Mouse (Mus musculus): ENCODE measurements around the gene Rnase1. TPM values are rescaled to one million over a fixed set of nuclear protein-coding genes. Genes with fewer than 3 reads are reported as not detected.
"Not testable (repeated sequence)": the region's sequence is repeated elsewhere in the genome, so short reads cannot be mapped to it uniquely, and the experiment has no call there.

Rnase1 gene
- polyA plus RNA-seq, 1 experiment from 2014 or later = 2.1 TPM

DNA sequence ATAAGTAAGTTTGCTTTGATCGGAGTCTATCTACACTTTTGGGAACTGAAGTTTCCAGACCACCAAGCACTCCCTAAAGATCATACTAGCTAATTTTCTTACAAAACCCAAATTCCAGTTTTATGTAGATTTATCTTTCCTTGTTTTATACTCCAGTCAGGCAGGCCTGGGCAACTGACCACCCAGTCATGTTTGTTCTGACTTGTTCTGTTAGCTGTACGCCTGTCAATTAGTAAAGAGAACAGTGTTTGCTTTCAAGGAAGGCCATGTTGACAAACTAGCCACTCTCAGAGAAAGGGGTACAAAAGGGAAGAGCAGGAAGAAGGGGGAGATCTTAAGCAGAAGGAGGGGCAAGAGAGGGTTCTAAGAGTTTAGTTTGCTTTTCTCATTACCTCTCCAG is 42.2 kb downstream of the Rnase1 start:
- no peak overlapping the region for H3K4me2 ChIP-seq (ENCODE audit: low read depth, low read length)
- H3K36me3 ChIP-seq (ENCODE audit: control insufficient read depth, insufficient read depth) = no peaks in the 10 kb centered on the region
- no peak overlapping the region for H3K9ac ChIP-seq (ENCODE audit: low read depth, low read length)
- ATAC-seq (ENCODE audit: low read depth) = no peak
- no peak overlapping the region for H3K4me3 ChIP-seq (ENCODE audit: low read depth, low read length)
- peaks cover 8% of the 10 kb centered on the region for H3K4me1 ChIP-seq (ENCODE audit: control insufficient read depth, low read depth, low read length)
- H3K9me3 ChIP-seq (replicated peaks; ENCODE audit: control insufficient read depth, low read length) = no peaks in the 10 kb centered on the region
- 67% methylated on average over 2 of the region's 2 CpGs for WGBS (ENCODE audit: insufficient replicate concordance)
- no peaks in the 10 kb centered on the region for H3K27me3 ChIP-seq (ENCODE audit: control insufficient read depth, insufficient read depth, low read depth, low read length)
- H3K27ac ChIP-seq (ENCODE audit: low read length) = no peak overlapping the region

DNA sequence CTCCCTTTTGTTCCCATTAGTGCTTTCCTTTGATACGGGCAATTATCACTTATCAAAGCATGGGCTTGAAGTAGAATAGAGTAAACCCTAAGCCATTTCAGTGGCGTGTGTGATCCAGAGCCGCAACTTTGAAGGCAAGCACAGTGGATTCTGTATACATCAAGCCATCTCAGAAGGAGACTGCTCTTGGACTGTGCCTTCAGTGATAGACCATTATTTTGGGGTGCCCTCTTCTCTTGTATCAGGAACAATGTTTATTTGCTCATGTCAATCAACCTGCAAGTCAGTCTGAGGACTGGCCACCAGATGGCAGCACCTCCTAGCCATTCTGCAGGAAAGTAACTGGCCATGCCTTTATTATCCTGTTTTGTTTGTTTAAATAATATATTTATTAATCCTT is 43.4 kb downstream of the Rnase1 start:
- Histone ChIP-seq H3K27me3 (ENCODE audit: control insufficient read depth, insufficient read depth, low read depth, low read length) (no peaks in the 10 kb centered on the region), H3K9ac (ENCODE audit: low read depth, low read length) (no peak overlapping the region), H3K4me2 (ENCODE audit: low read depth, low read length) (no peak overlapping the region), H3K4me1 (ENCODE audit: control insufficient read depth, low read depth, low read length) (peaks cover 8% of the 10 kb centered on the region), H3K27ac (ENCODE audit: low read length) (no peak overlapping the region), H3K9me3 (replicated peaks; ENCODE audit: control insufficient read depth, low read length) (no peaks in the 10 kb centered on the region), H3K36me3 (ENCODE audit: control insufficient read depth, insufficient read depth) (no peaks in the 10 kb centered on the region), H3K4me3 (ENCODE audit: low read depth, low read length) (no peak overlapping the region)
- no peak for ATAC-seq (ENCODE audit: low read depth)
- 69% methylated on average over 3 of the region's 3 CpGs for WGBS (ENCODE audit: insufficient replicate concordance)

DNA sequence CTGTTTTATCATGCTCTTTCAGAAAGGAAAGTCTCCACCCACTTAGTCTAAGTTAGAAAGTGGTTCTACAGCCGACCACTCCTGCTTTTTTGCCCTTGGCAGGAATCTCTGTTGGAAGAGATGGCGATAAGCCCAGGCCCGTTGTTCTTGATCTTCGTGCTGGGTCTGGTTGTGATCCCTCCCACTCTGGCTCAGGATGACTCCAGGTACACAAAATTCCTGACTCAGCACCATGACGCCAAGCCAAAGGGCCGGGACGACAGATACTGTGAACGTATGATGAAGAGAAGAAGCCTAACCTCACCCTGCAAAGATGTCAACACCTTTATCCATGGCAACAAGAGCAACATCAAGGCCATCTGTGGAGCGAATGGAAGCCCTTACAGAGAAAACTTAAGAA is 45.3 kb downstream of the Rnase1 start:
- WGBS (ENCODE audit: insufficient replicate concordance) = 67% methylated on average over 9 of the region's 9 CpGs

DNA sequence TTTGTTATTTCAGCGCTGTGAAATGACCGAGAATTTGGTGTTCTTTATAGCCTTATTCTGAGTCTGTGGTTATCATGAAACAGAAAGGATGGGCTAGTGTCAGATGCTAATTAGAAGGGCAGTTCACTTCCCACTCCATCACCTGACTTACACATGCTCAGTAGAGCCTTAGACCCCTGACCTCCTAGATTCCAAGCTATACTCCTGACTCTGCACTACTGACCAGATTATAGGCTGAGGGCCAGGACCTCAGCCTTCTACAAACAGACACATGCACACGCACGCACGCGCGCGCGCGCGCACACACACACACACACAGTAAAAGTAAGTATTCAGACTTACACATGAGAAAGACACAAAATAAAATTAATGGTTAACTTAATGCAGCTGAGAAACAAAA is 47.7 kb downstream of the Rnase1 start:
- no peak for ATAC-seq (ENCODE audit: low read depth)
- Histone ChIP-seq H3K27ac (ENCODE audit: low read length) (no peak overlapping the region), H3K36me3 (ENCODE audit: control insufficient read depth, insufficient read depth) (no peaks in the 10 kb centered on the region), H3K27me3 (ENCODE audit: control insufficient read depth, insufficient read depth, low read depth, low read length) (no peaks in the 10 kb centered on the region), H3K9me3 (replicated peaks; ENCODE audit: control insufficient read depth, low read length) (no peaks in the 10 kb centered on the region), H3K4me1 (ENCODE audit: control insufficient read depth, low read depth, low read length) (peaks cover 9% of the 10 kb centered on the region), H3K9ac (ENCODE audit: low read depth, low read length) (no peak overlapping the region), H3K4me2 (ENCODE audit: low read depth, low read length) (no peak overlapping the region), H3K4me3 (ENCODE audit: low read depth, low read length) (no peak overlapping the region)
- WGBS (ENCODE audit: insufficient replicate concordance) = 86% methylated on average over 11 of the region's 11 CpGs

More for the DNA sequence above, 45.3 kb downstream of the Rnase1 start:
- no peak overlapping the region for H3K4me2 ChIP-seq (ENCODE audit: low read depth, low read length)
- no peaks in the 10 kb centered on the region for H3K9me3 ChIP-seq (replicated peaks; ENCODE audit: control insufficient read depth, low read length)
- no peaks in the 10 kb centered on the region for H3K36me3 ChIP-seq (ENCODE audit: control insufficient read depth, insufficient read depth)
- H3K4me1 ChIP-seq (ENCODE audit: control insufficient read depth, low read depth, low read length) = peaks cover 3% of the 10 kb centered on the region
- no peak overlapping the region for H3K27ac ChIP-seq (ENCODE audit: low read length)
- no peak overlapping the region for H3K4me3 ChIP-seq (ENCODE audit: low read depth, low read length)
- H3K27me3 ChIP-seq (ENCODE audit: control insufficient read depth, insufficient read depth, low read depth, low read length) = no peaks in the 10 kb centered on the region
- ATAC-seq (ENCODE audit: low read depth) = no peak
- H3K9ac ChIP-seq (ENCODE audit: low read depth, low read length) = no peak overlapping the region

DNA sequence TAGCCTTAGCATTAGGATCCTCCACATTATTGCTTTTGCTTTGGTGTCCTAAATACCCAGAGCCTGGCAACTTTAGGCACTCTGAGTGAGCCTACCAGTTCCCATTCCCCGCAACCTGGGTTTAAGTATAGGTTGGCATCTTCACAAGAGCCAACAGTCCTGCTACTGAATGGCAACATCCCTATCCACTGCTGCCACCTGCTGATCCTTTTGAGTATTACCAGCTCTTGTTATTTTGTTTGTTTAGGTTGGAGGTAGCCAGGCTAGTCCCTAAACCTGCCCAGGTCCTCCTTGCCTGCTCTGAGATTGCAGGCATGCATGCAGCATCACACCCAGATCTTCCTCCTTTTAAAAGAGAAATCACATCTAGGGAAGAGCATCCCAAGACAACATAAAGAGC is 48.3 kb downstream of the Rnase1 start:
- not testable (repeated sequence) for H3K9ac ChIP-seq (ENCODE audit: low read depth, low read length); H3K9me3 ChIP-seq (replicated peaks; ENCODE audit: control insufficient read depth, low read length); ATAC-seq (ENCODE audit: low read depth); H3K4me3 ChIP-seq (ENCODE audit: low read depth, low read length); H3K27me3 ChIP-seq (ENCODE audit: control insufficient read depth, insufficient read depth, low read depth, low read length); H3K4me1 ChIP-seq (ENCODE audit: control insufficient read depth, low read depth, low read length); H3K36me3 ChIP-seq (ENCODE audit: control insufficient read depth, insufficient read depth); H3K27ac ChIP-seq (ENCODE audit: low read length); H3K4me2 ChIP-seq (ENCODE audit: low read depth, low read length)
- WGBS (ENCODE audit: insufficient replicate concordance) = 29% methylated on average over 1 of the region's 1 CpGs

DNA sequence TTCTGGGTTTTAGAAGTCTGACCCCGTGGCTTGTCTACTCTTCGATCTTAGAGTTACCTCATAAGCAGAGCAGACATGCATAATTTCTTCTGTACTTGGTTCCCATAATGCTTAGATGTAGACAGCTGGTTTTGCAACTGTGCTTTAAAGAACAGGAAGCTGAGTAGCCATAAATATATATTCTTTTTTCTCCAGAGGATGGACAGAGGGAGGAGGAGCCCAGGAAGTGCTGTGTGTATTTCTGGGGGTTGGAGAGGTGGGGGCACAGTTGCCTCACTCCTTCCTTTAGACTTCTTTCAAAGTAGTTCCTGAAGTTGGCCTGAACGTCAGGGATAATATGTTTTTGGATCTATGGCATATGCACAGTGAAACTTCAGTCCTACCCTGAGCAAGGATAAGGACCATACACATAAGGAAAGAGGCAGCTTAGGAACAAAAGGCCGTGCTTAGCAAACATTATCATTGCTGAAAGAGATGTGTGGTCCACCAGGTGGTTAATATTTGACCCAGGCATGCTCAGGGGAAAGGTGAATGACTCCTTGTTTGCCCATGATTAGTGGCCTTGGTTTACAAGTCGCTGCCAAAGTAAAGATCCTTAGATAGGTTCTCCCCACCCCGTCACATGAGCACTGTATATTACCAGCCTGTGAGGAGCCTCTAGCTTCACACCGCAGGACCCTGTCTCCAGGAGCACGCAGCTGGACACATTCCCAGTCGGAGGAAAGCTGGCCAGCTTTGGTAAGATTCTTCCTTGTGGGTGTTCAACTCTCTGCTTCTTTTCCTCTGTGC is 50.7 kb downstream of the Rnase1 start:
- H3K27me3 ChIP-seq (ENCODE audit: control insufficient read depth, insufficient read depth, low read depth, low read length) = no peaks in the 10 kb centered on the region
- no peaks in the 10 kb centered on the region for H3K36me3 ChIP-seq (ENCODE audit: control insufficient read depth, insufficient read depth)
- H3K9me3 ChIP-seq (replicated peaks; ENCODE audit: control insufficient read depth, low read length) = no peaks in the 10 kb centered on the region
- no peak overlapping the region for H3K4me3 ChIP-seq (ENCODE audit: low read depth, low read length)
- H3K27ac ChIP-seq (ENCODE audit: low read length) = no peak overlapping the region
- H3K9ac ChIP-seq (ENCODE audit: low read depth, low read length) = no peak overlapping the region
- ATAC-seq (ENCODE audit: low read depth) = peak; percentile 65
- whole genome bisulfite sequencing (ENCODE audit: insufficient replicate concordance) = 38% methylated on average over 9 of the region's 9 CpGs
- peaks cover 17% of the 10 kb centered on the region for H3K4me1 ChIP-seq (ENCODE audit: control insufficient read depth, low read depth, low read length)
- no peak overlapping the region for H3K4me2 ChIP-seq (ENCODE audit: low read depth, low read length)

Other genes starting within 250 kb of the Rnase1 start
- gene Klhl33, start 249.3 kb downstream of the Rnase1 start, polyA plus RNA-seq (2015; fragmentation: Nextera tagmentation; extraction: Ambion mirVana) = 0.08 and 0.11 TPM in 2 replicates
- 53.3 and 54.4 TPM in 2 replicates for gene Osgep, start 221.9 kb downstream of the Rnase1 start, polyA plus RNA-seq (2015; fragmentation: Nextera tagmentation; extraction: Ambion mirVana)
- gene Apex1, start 221.8 kb downstream of the Rnase1 start, polyA plus RNA-seq (2015; fragmentation: Nextera tagmentation; extraction: Ambion mirVana) = 61.8 and 61.9 TPM in 2 replicates
- gene Pip4p1, start 215.9 kb downstream of the Rnase1 start, polyA plus RNA-seq (2015; fragmentation: Nextera tagmentation; extraction: Ambion mirVana) = 22.8 and 24.9 TPM in 2 replicates
- 75.2 and 83.1 TPM in 2 replicates for gene Pnp, start 215.7 kb downstream of the Rnase1 start, polyA plus RNA-seq (2015; fragmentation: Nextera tagmentation; extraction: Ambion mirVana)
- not detected in 2 replicates for gene Gm49342, start 202.3 kb downstream of the Rnase1 start, polyA plus RNA-seq (2015; fragmentation: Nextera tagmentation; extraction: Ambion mirVana)
- 10.6 and 11.0 TPM in 2 replicates for gene Pnp2, start 190.8 kb downstream of the Rnase1 start, polyA plus RNA-seq (2015; fragmentation: Nextera tagmentation; extraction: Ambion mirVana)
- gene Rnase10, start 139.0 kb downstream of the Rnase1 start, polyA plus RNA-seq (2015; fragmentation: Nextera tagmentation; extraction: Ambion mirVana) = 0.09 TPM in 1 of 2 replicates, not detected in the other
- gene Rnase9, start 104.9 kb downstream of the Rnase1 start, polyA plus RNA-seq (2015; fragmentation: Nextera tagmentation; extraction: Ambion mirVana) = not detected in 2 replicates
- gene Rnase11, start 96.6 kb downstream of the Rnase1 start, polyA plus RNA-seq (2015; fragmentation: Nextera tagmentation; extraction: Ambion mirVana) = not detected in 2 replicates
- 1.7 and 2.0 TPM in 2 replicates for gene Rnase12, start 89.1 kb downstream of the Rnase1 start, polyA plus RNA-seq (2015; fragmentation: Nextera tagmentation; extraction: Ambion mirVana)
- not detected in 2 replicates for gene Olfr750, start 72.3 kb downstream of the Rnase1 start, polyA plus RNA-seq (2015; fragmentation: Nextera tagmentation; extraction: Ambion mirVana)
- 19.7 and 23.1 TPM in 2 replicates for gene Rnase4, start 55.7 kb downstream of the Rnase1 start, polyA plus RNA-seq (2015; fragmentation: Nextera tagmentation; extraction: Ambion mirVana)
- gene Ang, start 55.6 kb downstream of the Rnase1 start, polyA plus RNA-seq (2015; fragmentation: Nextera tagmentation; extraction: Ambion mirVana) = 6.7 and 8.4 TPM in 2 replicates
- gene Eddm3b, start 32.4 kb downstream of the Rnase1 start, polyA plus RNA-seq (2015; fragmentation: Nextera tagmentation; extraction: Ambion mirVana) = not detected in 2 replicates
- gene Rnase6, start 22.9 kb downstream of the Rnase1 start, polyA plus RNA-seq (2015; fragmentation: Nextera tagmentation; extraction: Ambion mirVana) = 2.7 and 3.2 TPM in 2 replicates
- gene Rnase2b, start 15.5 kb upstream of the Rnase1 start, polyA plus RNA-seq (2015; fragmentation: Nextera tagmentation; extraction: Ambion mirVana) = not detected in 2 replicates
- gene Ang2, start 52.4 kb upstream of the Rnase1 start, polyA plus RNA-seq (2015; fragmentation: Nextera tagmentation; extraction: Ambion mirVana) = not detected in 2 replicates
- gene Ear14, start 56.6 kb upstream of the Rnase1 start, polyA plus RNA-seq (2015; fragmentation: Nextera tagmentation; extraction: Ambion mirVana) = not detected in 2 replicates
- gene Rnase2a, start 109.3 kb upstream of the Rnase1 start, polyA plus RNA-seq (2015; fragmentation: Nextera tagmentation; extraction: Ambion mirVana) = not detected in 2 replicates
- not detected in 2 replicates for gene Gm7247, start 215.0 kb upstream of the Rnase1 start, polyA plus RNA-seq (2015; fragmentation: Nextera tagmentation; extraction: Ambion mirVana)

Data from liver, embryonic 16.5 days (tissue).